Mouse (Mus musculus) kidney, postnatal 4 days (tissue): ENCODE measurements at regions not wholly inside any gene's neighbourhood (a gene's known extent, or its start where the extent isn't known, plus 50 kb on each side); places are given as distances from the start of the nearest gene placed in this dataset.
A peak's percentile ranks its signal among the peaks of the same experiment; 100 is the strongest.
"Not testable (repeated sequence)": the region's sequence is repeated elsewhere in the genome, so short reads cannot be mapped to it uniquely, and the experiment has no call there.

Source experiments
- DNase-seq, 2 experiments: peaks; one replicate each; pipeline ENCODE4 v3.0.0; 2021; ENCODE audit warnings: mixed read lengths in 2 of 2

- DNase-seq: no peak
Observed at GRCm38 (mm10) chr11:41728839-41729238, 271.8 kb downstream of the Gabrg2 start.

- DNase-seq: no peak
Observed at GRCm38 (mm10) chr11:41716616-41717015, 284.0 kb downstream of the Gabrg2 start.

GRCm38 (mm10) chr11:41690682-41691081 is 310.0 kb downstream of the Gabrg2 start:
- no peak for DNase-seq

- no peak for DNase-seq
Observed at GRCm38 (mm10) chr11:41682991-41683390, 317.7 kb downstream of the Gabrg2 start.

- DNase-seq: no peak
Observed at GRCm38 (mm10) chr11:41652566-41652965, 348.1 kb downstream of the Gabrg2 start.

- peak in 1 of 2 experiments; percentile 2 for DNase-seq
Observed at GRCm38 (mm10) chr11:41645502-41645891, 355.2 kb downstream of the Gabrg2 start.

GRCm38 (mm10) chr11:41644725-41645501 is 355.7 kb downstream of the Gabrg2 start:
- peak; percentile 59 to 62 for DNase-seq

- DNase-seq: no peak
Observed at GRCm38 (mm10) chr11:41644083-41644482, 356.6 kb downstream of the Gabrg2 start.

- no peak for DNase-seq
Observed at GRCm38 (mm10) chr11:41599006-41599405, 401.7 kb downstream of the Gabrg2 start.

GRCm38 (mm10) chr11:41598431-41598830 is 402.2 kb downstream of the Gabrg2 start:
- DNase-seq: no peak

GRCm38 (mm10) chr11:41591426-41591825 is 409.2 kb downstream of the Gabrg2 start:
- not testable (repeated sequence) for DNase-seq
